Mouse (Mus musculus): ENCODE results near the gene Gk5. TPM values are rescaled to one million over a fixed set of nuclear protein-coding genes. Genes with fewer than 3 reads are reported as not detected.
A peak's percentile ranks its signal among the peaks of the same experiment; 100 is the strongest.

Gk5 gene
- polyA plus RNA-seq, 1 experiment from 2014 or later, result 3.5 TPM

- no peaks in the 10 kb centered on the region for H3K36me3 ChIP-seq (ENCODE audit: control insufficient read depth, insufficient read depth, low read length)
- peak within 1 kb of the TSS; percentile 54; the same call in 1 of the 2 replicates for H3K27ac ChIP-seq (ENCODE audit: low read depth, low read length)
- ATAC-seq (ENCODE audit: low FRiP score), result peak; percentile 99
- H3K4me1 ChIP-seq (replicated peaks; ENCODE audit: control insufficient read depth, insufficient read depth, low read length), result no peaks in the 10 kb centered on the region; the same call in 1 of the 2 replicates
- peak within 1 kb of the TSS; percentile 84 for H3K4me3 ChIP-seq (ENCODE audit: low read depth, low read length)
- DNase-seq (ENCODE audit: low spot score), result peak; percentile 93
- peak within 1 kb of the TSS; percentile 62 for H3K9ac ChIP-seq (ENCODE audit: low read depth, low read length)
- no peaks in the 10 kb centered on the region for H3K27me3 ChIP-seq (ENCODE audit: control insufficient read depth, insufficient read depth, low read length)
- H3K4me2 ChIP-seq (replicated peaks; ENCODE audit: low read depth, low read length), result peak within 1 kb of the TSS; percentile 95
- WGBS, result under 1% methylated on average over 52 of the region's 81 CpGs
- H3K9me3 ChIP-seq (ENCODE audit: control insufficient read depth, low read length), result no peaks in the 10 kb centered on the region
These were observed 76.9 kb downstream of the Gk5 start, which contains the start of gene Tfdp2 for GRCm38 (mm10) chr9:96195885-96196622. Gene Tfdp2, plus strand, starts transcription at chr9:96196275.

GRCm38 (mm10) chr9:96196636-96197181 is 77.5 kb downstream of the Gk5 start:
- Histone ChIP-seq H3K9ac (ENCODE audit: low read depth, low read length) (peak overlapping the region; percentile 62), H3K9me3 (ENCODE audit: control insufficient read depth, low read length) (no peaks in the 10 kb centered on the region), H3K4me3 (ENCODE audit: low read depth, low read length) (peak overlapping the region; percentile 84), H3K27ac (ENCODE audit: low read depth, low read length) (peak overlapping the region; percentile 54; the same call in 1 of the 2 replicates), H3K27me3 (ENCODE audit: control insufficient read depth, insufficient read depth, low read length) (no peaks in the 10 kb centered on the region), H3K4me2 (replicated peaks; ENCODE audit: low read depth, low read length) (peak overlapping the region; percentile 95), H3K4me1 (replicated peaks; ENCODE audit: control insufficient read depth, insufficient read depth, low read length) (no peaks in the 10 kb centered on the region; the same call in 1 of the 2 replicates), H3K36me3 (ENCODE audit: control insufficient read depth, insufficient read depth, low read length) (no peaks in the 10 kb centered on the region)
- peak; percentile 60 for DNase-seq (ENCODE audit: low spot score)
- peak; percentile 3; the same call in 1 of the 2 replicates for ATAC-seq (ENCODE audit: low FRiP score)
- WGBS, result 0% methylated on average over 20 of the region's 20 CpGs

GRCm38 (mm10) chr9:96197806-96198205 is 78.6 kb downstream of the Gk5 start:
- Histone ChIP-seq H3K4me2 (replicated peaks; ENCODE audit: low read depth, low read length) (no peak overlapping the region), H3K4me3 (ENCODE audit: low read depth, low read length) (no peak overlapping the region), H3K4me1 (replicated peaks; ENCODE audit: control insufficient read depth, insufficient read depth, low read length) (no peaks in the 10 kb centered on the region; the same call in 1 of the 2 replicates), H3K36me3 (ENCODE audit: control insufficient read depth, insufficient read depth, low read length) (no peaks in the 10 kb centered on the region), H3K27me3 (ENCODE audit: control insufficient read depth, insufficient read depth, low read length) (no peaks in the 10 kb centered on the region), H3K9me3 (ENCODE audit: control insufficient read depth, low read length) (no peaks in the 10 kb centered on the region), H3K27ac (ENCODE audit: low read depth, low read length) (no peak overlapping the region), H3K9ac (ENCODE audit: low read depth, low read length) (no peak overlapping the region)
- ATAC-seq (ENCODE audit: low FRiP score), result no peak
- WGBS, result 75% methylated on average over 9 of the region's 9 CpGs
- no peak for DNase-seq (ENCODE audit: low spot score)

- H3K27ac ChIP-seq (ENCODE audit: low read depth, low read length), result no peak overlapping the region
- DNase-seq (ENCODE audit: low spot score) (no peak), ATAC-seq (ENCODE audit: low FRiP score) (no peak)
- no peak overlapping the region for H3K4me3 ChIP-seq (ENCODE audit: low read depth, low read length)
- no peaks in the 10 kb centered on the region for H3K9me3 ChIP-seq (ENCODE audit: control insufficient read depth, low read length)
- 93% methylated on average over 3 of the region's 3 CpGs for WGBS
- H3K36me3 ChIP-seq (ENCODE audit: control insufficient read depth, insufficient read depth, low read length), result no peaks in the 10 kb centered on the region
- H3K9ac ChIP-seq (ENCODE audit: low read depth, low read length), result no peak overlapping the region
- H3K27me3 ChIP-seq (ENCODE audit: control insufficient read depth, insufficient read depth, low read length), result no peaks in the 10 kb centered on the region
- no peaks in the 10 kb centered on the region for H3K4me1 ChIP-seq (replicated peaks; ENCODE audit: control insufficient read depth, insufficient read depth, low read length)
- H3K4me2 ChIP-seq (replicated peaks; ENCODE audit: low read depth, low read length), result no peak overlapping the region
These were observed 84.5 kb downstream of the Gk5 start for GRCm38 (mm10) chr9:96203663-96204062.

GRCm38 (mm10) chr9:96207428-96207827 is 88.3 kb downstream of the Gk5 start:
- no peak for ATAC-seq (ENCODE audit: low FRiP score)

GRCm38 (mm10) chr9:96213036-96213645 is 94.0 kb downstream of the Gk5 start:
- no peak for DNase-seq (ENCODE audit: low spot score)
- Histone ChIP-seq H3K27me3 (ENCODE audit: control insufficient read depth, insufficient read depth, low read length) (no peaks in the 10 kb centered on the region), H3K9ac (ENCODE audit: low read depth, low read length) (no peak overlapping the region), H3K4me1 (replicated peaks; ENCODE audit: control insufficient read depth, insufficient read depth, low read length) (no peaks in the 10 kb centered on the region), H3K36me3 (ENCODE audit: control insufficient read depth, insufficient read depth, low read length) (no peaks in the 10 kb centered on the region), H3K9me3 (ENCODE audit: control insufficient read depth, low read length) (no peaks in the 10 kb centered on the region), H3K27ac (ENCODE audit: low read depth, low read length) (no peak overlapping the region), H3K4me3 (ENCODE audit: low read depth, low read length) (no peak overlapping the region), H3K4me2 (replicated peaks; ENCODE audit: low read depth, low read length) (no peak overlapping the region)
- ATAC-seq (ENCODE audit: low FRiP score), result no peak
- 92% methylated on average over 3 of the region's 3 CpGs for WGBS

More at GRCm38 (mm10) chr9:96207428-96207827, 88.3 kb downstream of the Gk5 start:
- Histone ChIP-seq H3K27ac (ENCODE audit: low read depth, low read length) (no peak overlapping the region), H3K4me1 (replicated peaks; ENCODE audit: control insufficient read depth, insufficient read depth, low read length) (no peaks in the 10 kb centered on the region), H3K9me3 (ENCODE audit: control insufficient read depth, low read length) (no peaks in the 10 kb centered on the region), H3K4me3 (ENCODE audit: low read depth, low read length) (no peak overlapping the region), H3K9ac (ENCODE audit: low read depth, low read length) (no peak overlapping the region), H3K4me2 (replicated peaks; ENCODE audit: low read depth, low read length) (no peak overlapping the region), H3K27me3 (ENCODE audit: control insufficient read depth, insufficient read depth, low read length) (no peaks in the 10 kb centered on the region), H3K36me3 (ENCODE audit: control insufficient read depth, insufficient read depth, low read length) (no peaks in the 10 kb centered on the region)
- no peak for DNase-seq (ENCODE audit: low spot score)
- WGBS, result 97% methylated on average over 3 of the region's 3 CpGs

- 85% methylated on average over 2 of the region's 2 CpGs for WGBS
- no peak for ATAC-seq (ENCODE audit: low FRiP score)
- Histone ChIP-seq H3K27ac (ENCODE audit: low read depth, low read length) (no peak overlapping the region), H3K36me3 (ENCODE audit: control insufficient read depth, insufficient read depth, low read length) (no peaks in the 10 kb centered on the region), H3K4me3 (ENCODE audit: low read depth, low read length) (no peak overlapping the region), H3K4me2 (replicated peaks; ENCODE audit: low read depth, low read length) (no peak overlapping the region), H3K27me3 (ENCODE audit: control insufficient read depth, insufficient read depth, low read length) (no peaks in the 10 kb centered on the region), H3K9ac (ENCODE audit: low read depth, low read length) (no peak overlapping the region), H3K4me1 (replicated peaks; ENCODE audit: control insufficient read depth, insufficient read depth, low read length) (0 out of 2 replicates have a peak, but pooled peaks cover 2% of the 10 kb centered on the region), H3K9me3 (ENCODE audit: control insufficient read depth, low read length) (no peaks in the 10 kb centered on the region)
- no peak for DNase-seq (ENCODE audit: low spot score)
These were observed 95.0 kb downstream of the Gk5 start for GRCm38 (mm10) chr9:96214171-96214570.

GRCm38 (mm10) chr9:96217299-96217698 is 98.1 kb downstream of the Gk5 start:
- 88% methylated on average over 1 of the region's 1 CpGs for WGBS
- H3K4me2 ChIP-seq (replicated peaks; ENCODE audit: low read depth, low read length), result no peak overlapping the region
- ATAC-seq (ENCODE audit: low FRiP score), result no peak
- H3K4me3 ChIP-seq (ENCODE audit: low read depth, low read length), result no peak overlapping the region
- DNase-seq (ENCODE audit: low spot score), result no peak
- H3K9me3 ChIP-seq (ENCODE audit: control insufficient read depth, low read length), result no peaks in the 10 kb centered on the region
- no peaks in the 10 kb centered on the region for H3K27me3 ChIP-seq (ENCODE audit: control insufficient read depth, insufficient read depth, low read length)
- H3K36me3 ChIP-seq (ENCODE audit: control insufficient read depth, insufficient read depth, low read length), result no peaks in the 10 kb centered on the region
- H3K4me1 ChIP-seq (replicated peaks; ENCODE audit: control insufficient read depth, insufficient read depth, low read length), result 0 out of 2 replicates have a peak, but pooled peaks cover 2% of the 10 kb centered on the region
- H3K9ac ChIP-seq (ENCODE audit: low read depth, low read length), result no peak overlapping the region
- H3K27ac ChIP-seq (ENCODE audit: low read depth, low read length), result no peak overlapping the region
